ENCODE assay signal across 21 mouse cellular contexts in the genomic region with DNA sequence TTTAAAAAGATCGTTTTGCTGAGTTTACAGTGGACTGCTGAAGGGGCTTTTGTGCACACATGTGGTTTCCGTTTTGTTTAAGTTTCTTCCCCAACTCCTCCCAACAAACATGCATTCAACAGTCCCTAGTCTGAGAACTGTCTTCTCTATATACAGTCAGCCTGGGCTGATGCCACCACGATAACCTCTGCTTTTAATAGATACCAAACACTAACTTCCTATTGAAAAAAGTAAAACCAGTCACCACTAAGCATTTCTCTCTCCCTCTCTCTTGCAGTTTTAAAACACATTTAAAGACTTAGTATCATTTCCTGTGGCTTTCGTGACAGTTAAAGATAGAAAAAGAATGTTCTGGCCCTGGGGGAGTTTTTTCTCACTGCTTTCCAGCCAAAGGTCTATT. TPM values are rescaled to one million over a fixed set of nuclear protein-coding genes. Genes with fewer than 3 reads are reported as not detected.
DNase-seq lines count a peak whose midpoint lies in the region; ATAC-seq and TF ChIP-seq lines count a peak whose summit lies in the region.
"Had no signal": no experiment of that assay in that cellular context is flagged by ENCODE, and none has a peak within 500 bp of the region (broad histone marks: within the 10 kb centered on the region; RNA-seq: fewer than 3 reads in every experiment).

No protein-coding gene starts in this region.

- intact Hi-C loops in heart, adult 2 months (cut with DNase I): no loop called here

- no peak for ATAC-seq in heart, embryonic 11.5 days (replicated peaks; ENCODE audit: insufficient number of reproducible peaks, low FRiP score, low TSS enrichment)
- peak; percentile 45 for ATAC-seq in activated CD4-positive, CD25-positive, alpha-beta regulatory T cell, adult 4 months
- peak; percentile 81 for ATAC-seq in megakaryocyte-erythroid progenitor cell, adult 5-6 weeks (replicated peaks; ENCODE audit: low FRiP score, low TSS enrichment, poor library complexity, severe bottlenecking)
- no peak for ATAC-seq in liver, postnatal 0 days
- no peak for ATAC-seq in midbrain, embryonic 15.5 days (replicated peaks)
- ATAC-seq: forebrain, embryonic 16.5 days; intestine, postnatal 0 days had no signal

- no peaks in the 10 kb centered on the region for H3K9me3 ChIP-seq in heart, embryonic 11.5 days (replicated peaks; ENCODE audit: control insufficient read depth, low read length)
- no peaks in the 10 kb centered on the region for H3K9me3 ChIP-seq in liver, postnatal 0 days (ENCODE audit: low read length)
- H3K9me3 ChIP-seq in midbrain, embryonic 15.5 days: no peaks in the 10 kb centered on the region
- H3K9me3 ChIP-seq: heart, embryonic 10.5 days; hindbrain, embryonic 12.5 days; midbrain, embryonic 10.5 days had no signal

- DNase-seq in heart, adult 2 months: no peak
- peak; percentile 83 for DNase-seq in 416B (ENCODE audit: low read depth)
- DNase-seq in adrenal gland, adult 8-10 months: no peak
- no peak for DNase-seq in liver, postnatal 0 days
- DNase-seq: adrenal gland, postnatal 36 days; cerebellum, adult 9-10 months; kidney, postnatal 36 days; right cerebral cortex, adult 18-20 months; spleen, adult 18-20 months had no signal

- TF ChIP-seq EP300 in heart, adult 2 months (IDR thresholded peaks at IDR 0.05; ENCODE audit: insufficient read depth, low read depth, low read length): no peak
- TF ChIP-seq EP300 in liver, postnatal 0 days (IDR thresholded peaks at IDR 0.05; ENCODE audit: low read depth): no peak

- 40% methylated on average over 4 of the region's 4 CpGs for WGBS in heart, adult 2 months
- 45% methylated on average over 4 of the region's 4 CpGs for WGBS in heart, embryonic 11.5 days (ENCODE audit: insufficient replicate concordance)
- WGBS in liver, postnatal 0 days (ENCODE audit: insufficient replicate concordance): 27% methylated on average over 4 of the region's 4 CpGs
- WGBS in midbrain, embryonic 15.5 days: 76% methylated on average over 4 of the region's 4 CpGs

- H3K4me1 ChIP-seq in heart, adult 2 months (ENCODE audit: control insufficient read depth, insufficient read depth, low read length): no peaks in the 10 kb centered on the region
- H3K4me1 ChIP-seq in heart, embryonic 11.5 days (ENCODE audit: control insufficient read depth, insufficient read depth, low read length): no peaks in the 10 kb centered on the region
- H3K4me1 ChIP-seq in liver, postnatal 0 days (ENCODE audit: insufficient read depth): no peaks in the 10 kb centered on the region
- H3K4me1 ChIP-seq in midbrain, embryonic 15.5 days: no peaks in the 10 kb centered on the region
- H3K4me1 ChIP-seq: hindbrain, embryonic 12.5 days; midbrain, embryonic 10.5 days had no signal

- TF ChIP-seq CTCF in heart, adult 2 months (IDR thresholded peaks at IDR 0.05): no peak
- no peak for TF ChIP-seq CTCF in liver, postnatal 0 days (IDR thresholded peaks at IDR 0.05; ENCODE audit: low read depth)

- no peak overlapping the region for H3K4me3 ChIP-seq in heart, adult 2 months
- H3K4me3 ChIP-seq in heart, embryonic 11.5 days (ENCODE audit: low read depth, low read length): no peak overlapping the region
- no peak overlapping the region for H3K4me3 ChIP-seq in liver, postnatal 0 days (ENCODE audit: low read depth, low read length)
- H3K4me3 ChIP-seq in midbrain, embryonic 15.5 days: no peak overlapping the region
- H3K4me3 ChIP-seq: erythroblast, embryonic 14.5 days; heart, embryonic 10.5 days; hindbrain, embryonic 12.5 days; midbrain, embryonic 10.5 days had no signal

- no peak overlapping the region for H3K4me2 ChIP-seq in heart, embryonic 11.5 days
- no peak overlapping the region for H3K4me2 ChIP-seq in liver, postnatal 0 days (ENCODE audit: low read depth, low read length)
- H3K4me2 ChIP-seq in midbrain, embryonic 15.5 days: no peak overlapping the region
- H3K4me2 ChIP-seq: hindbrain, embryonic 12.5 days; liver, embryonic 11.5 days had no signal

- H3K9ac ChIP-seq in heart, adult 2 months (ENCODE audit: low read depth, low read length): no peak overlapping the region
- H3K9ac ChIP-seq in heart, embryonic 11.5 days (ENCODE audit: low read depth, low read length): no peak overlapping the region
- H3K9ac ChIP-seq in liver, postnatal 0 days (replicated peaks): no peak overlapping the region
- H3K9ac ChIP-seq in midbrain, embryonic 15.5 days: no peak overlapping the region
- H3K9ac ChIP-seq: hindbrain, embryonic 12.5 days had no signal

- H3K27ac ChIP-seq in heart, adult 2 months: peak overlapping the region; percentile 26; the same call in 1 of the 2 replicates
- no peak overlapping the region for H3K27ac ChIP-seq in heart, embryonic 11.5 days (ENCODE audit: low read depth, low read length)
- no peak overlapping the region for H3K27ac ChIP-seq in liver, postnatal 0 days (ENCODE audit: low read depth)
- no peak overlapping the region for H3K27ac ChIP-seq in midbrain, embryonic 15.5 days
- H3K27ac ChIP-seq: heart, embryonic 10.5 days; hindbrain, embryonic 12.5 days; midbrain, embryonic 10.5 days had no signal

- no peak for TF ChIP-seq POLR2A in heart, adult 2 months (IDR thresholded peaks at IDR 0.05; ENCODE audit: insufficient read depth, low read depth, low read length)

- no peaks in the 10 kb centered on the region for H3K79me2 ChIP-seq in heart, adult 2 months (replicated peaks; ENCODE audit: control insufficient read depth, insufficient read depth, low read length)

- H3K36me3 ChIP-seq in heart, adult 2 months (ENCODE audit: control insufficient read depth, insufficient read depth, low read length): no peaks in the 10 kb centered on the region; the same call in 1 of the 2 replicates
- no peaks in the 10 kb centered on the region for H3K36me3 ChIP-seq in heart, embryonic 11.5 days (ENCODE audit: control insufficient read depth, insufficient read depth, low read length)
- no peaks in the 10 kb centered on the region for H3K36me3 ChIP-seq in liver, postnatal 0 days (replicated peaks; ENCODE audit: insufficient read depth, low read length)
- H3K36me3 ChIP-seq in midbrain, embryonic 15.5 days (replicated peaks): no peaks in the 10 kb centered on the region
- H3K36me3 ChIP-seq: G1E; heart, embryonic 10.5 days; hindbrain, embryonic 12.5 days; midbrain, embryonic 10.5 days had no signal

- no peaks in the 10 kb centered on the region for H3K27me3 ChIP-seq in heart, adult 2 months (ENCODE audit: control insufficient read depth, insufficient read depth, low read length)
- H3K27me3 ChIP-seq in heart, embryonic 11.5 days (ENCODE audit: control insufficient read depth, insufficient read depth, low read length): no peaks in the 10 kb centered on the region
- no peaks in the 10 kb centered on the region for H3K27me3 ChIP-seq in liver, postnatal 0 days (ENCODE audit: insufficient read depth, low read length)
- no peaks in the 10 kb centered on the region for H3K27me3 ChIP-seq in midbrain, embryonic 15.5 days (replicated peaks)
- H3K27me3 ChIP-seq: hindbrain, embryonic 12.5 days had no signal

RNA-seq across cellular contexts. Expression of gene Arap2, which starts 50.5 kb away (rescaled TPM):
- total RNA-seq in heart, adult 2 months (2021): 10 to 100 TPM in 1 of 2 experiments, 1 to 10 TPM in 1; 9.3 to 10.0 TPM
- polyA plus RNA-seq in heart, adult 2 months (2012; rRNA removed): 2.9 and 8.4 TPM in 2 replicates
- 4.2 and 4.7 TPM in 2 replicates for polyA plus RNA-seq in heart, embryonic 11.5 days (2014; fragmentation: Nextera tagmentation; extraction: Ambion mirVana)
- 10 to 100 TPM; 19.5 to 27.0 TPM for polyA plus RNA-seq in activated CD4-positive, CD25-positive, alpha-beta regulatory T cell, adult 4 months (2017; shearing (Covaris generic))
- 11.1 and 12.9 TPM in 2 replicates for total RNA-seq in megakaryocyte-erythroid progenitor cell, adult 5-6 weeks (2014; fragmentation: Nextera tagmentation)
- 5.6 and 9.5 TPM in 2 replicates for total RNA-seq in megakaryocyte-erythroid progenitor cell, adult 5-6 weeks (2017)
- 1 to 10 TPM; 4.0 to 6.8 (median 5.0) TPM for total RNA-seq in adrenal gland, adult 8-10 months (2022)
- 6.8 and 7.9 TPM in 2 replicates for polyA plus RNA-seq in liver, postnatal 0 days (2015; fragmentation: Nextera tagmentation; extraction: Ambion mirVana)
- 4.3 and 6.5 TPM in 2 replicates for polyA plus RNA-seq in midbrain, embryonic 15.5 days (2015; fragmentation: Nextera tagmentation; extraction: Ambion mirVana)
- polyA plus RNA-seq: erythroblast, embryonic 14.5 days; G1E had no signal

Comparison
In these comparisons a context has a peak if more than half of its experiments do, and no peak if none do; other contexts are left out.
1. ATAC-seq: peak in activated CD4-positive, CD25-positive, alpha-beta regulatory T cell, adult 4 months (single experiment) and megakaryocyte-erythroid progenitor cell, adult 5-6 weeks (single experiment); none in heart, embryonic 11.5 days (single experiment), liver, postnatal 0 days (single experiment) and midbrain, embryonic 15.5 days (single experiment).